Mouse (Mus musculus): ENCODE measurements around the gene Tnrc6c.

- no peak for TF ChIP-seq CTCF (IDR thresholded peaks at IDR 0.05; ENCODE audit: low read depth)
- no peak for TF ChIP-seq EP300 (IDR thresholded peaks at IDR 0.05; ENCODE audit: low read depth)
Measured at GRCm38 (mm10) chr11:117653491-117654351, at the start of gene Tnrc6c.

All from liver, postnatal 0 days (tissue).